Mouse (Mus musculus) myocyte (in vitro differentiated cells): Measurements from ENCODE around the gene Dnase1l3.

ENCODE experiments used
- CEBPB ChIP-seq: IDR thresholded peaks from 2 replicates; pipeline ENCODE4 v1.6.1; 2011; ENCODE audit warnings: mild to moderate bottlenecking, moderate library complexity; ENCODE audit not compliant: poor library complexity, insufficient read depth, severe bottlenecking
- MAX ChIP-seq: IDR thresholded peaks from one replicate; pipeline ENCODE4 v1.6.1; 2011; ENCODE audit warnings: low read depth, mild to moderate bottlenecking, control low read depth
- POLR2A ChIP-seq: IDR thresholded peaks from one replicate; pipeline ENCODE4 v1.6.1; 2011; ENCODE audit warnings: low read depth, mild to moderate bottlenecking, control low read depth, moderate library complexity; ENCODE audit not compliant: insufficient read length
- POLR2AphosphoS2 ChIP-seq: IDR thresholded peaks from one replicate; pipeline ENCODE4 v1.6.1; 2011; ENCODE audit warnings: low read depth, control low read depth; ENCODE audit not compliant: insufficient read length
- SRF ChIP-seq: IDR thresholded peaks from one replicate; pipeline ENCODE4 v1.6.1; 2011; ENCODE audit warnings: low read depth; ENCODE audit not compliant: control insufficient read depth, insufficient read length

GRCm38 (mm10) chr14:8007084-8007483 is 12.7 kb upstream of the Dnase1l3 start:
- TF ChIP-seq MAX (no peak), POLR2A (no peak), POLR2AphosphoS2 (no peak), SRF (no peak), CEBPB (no peak)
